Mouse (Mus musculus): Measurements from ENCODE around the gene Tatdn2.

Tatdn2 gene

GRCm38 (mm10) chr6:113696582-113697221 lies at the start of gene Tatdn2:
Tatdn2 (plus strand) TSS chr6:113697050.
- peak; percentile 98 for ATAC-seq (ENCODE audit: low TSS enrichment)

DNA sequence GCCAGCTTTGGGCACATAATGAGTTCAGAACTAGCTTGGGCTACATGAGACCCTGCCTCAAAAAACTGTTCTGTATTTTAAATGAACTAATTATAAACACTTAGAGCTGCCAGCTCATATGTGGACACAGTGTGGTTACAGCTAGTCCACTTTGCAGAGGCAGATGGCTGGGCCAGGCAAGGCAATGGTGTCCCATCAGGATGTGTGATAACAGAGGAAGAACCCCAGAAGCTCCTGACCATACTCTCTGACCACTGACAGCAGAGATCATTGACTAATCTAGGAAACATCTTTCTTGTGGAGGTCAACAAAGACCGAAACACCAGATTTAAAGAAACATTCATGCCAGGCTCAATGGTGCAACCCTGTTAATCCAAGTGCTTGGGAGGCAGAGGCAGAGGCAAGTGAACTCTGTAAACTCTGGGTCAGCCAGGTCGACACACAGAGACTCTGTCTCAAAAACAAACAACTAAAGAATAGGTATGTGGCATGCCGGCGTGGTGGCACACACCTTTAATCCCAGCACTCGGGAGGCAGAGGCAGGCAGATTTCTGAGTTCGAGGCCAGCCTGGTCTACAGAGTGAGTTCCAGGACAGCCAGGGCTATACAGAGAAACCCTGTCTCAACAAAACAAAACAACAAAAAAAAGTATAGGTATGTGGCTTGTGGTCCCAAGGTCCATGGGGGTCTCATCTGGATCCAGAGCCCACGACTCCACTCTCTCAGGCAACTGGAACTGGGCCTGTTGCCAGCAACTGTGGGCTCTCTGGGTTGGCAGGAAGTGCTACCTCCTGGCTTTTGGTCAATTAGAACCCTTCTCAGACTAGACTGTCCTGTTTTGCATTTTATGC lies 47.3 kb upstream of the Tatdn2 start:
- ATAC-seq (ENCODE audit: low TSS enrichment): no peak

GRCm38 (mm10) chr6:113650197-113650640 lies 46.6 kb upstream of the Tatdn2 start:
- ATAC-seq (ENCODE audit: low TSS enrichment): no peak

GRCm38 (mm10) chr6:113651626-113652025 lies 45.2 kb upstream of the Tatdn2 start:
- no peak for ATAC-seq (ENCODE audit: low TSS enrichment)

GRCm38 (mm10) chr6:113653551-113653950 lies 43.3 kb upstream of the Tatdn2 start:
- ATAC-seq (ENCODE audit: low TSS enrichment): no peak

GRCm38 (mm10) chr6:113654102-113654501 lies 42.7 kb upstream of the Tatdn2 start:
- ATAC-seq (ENCODE audit: low TSS enrichment): no peak

DNA sequence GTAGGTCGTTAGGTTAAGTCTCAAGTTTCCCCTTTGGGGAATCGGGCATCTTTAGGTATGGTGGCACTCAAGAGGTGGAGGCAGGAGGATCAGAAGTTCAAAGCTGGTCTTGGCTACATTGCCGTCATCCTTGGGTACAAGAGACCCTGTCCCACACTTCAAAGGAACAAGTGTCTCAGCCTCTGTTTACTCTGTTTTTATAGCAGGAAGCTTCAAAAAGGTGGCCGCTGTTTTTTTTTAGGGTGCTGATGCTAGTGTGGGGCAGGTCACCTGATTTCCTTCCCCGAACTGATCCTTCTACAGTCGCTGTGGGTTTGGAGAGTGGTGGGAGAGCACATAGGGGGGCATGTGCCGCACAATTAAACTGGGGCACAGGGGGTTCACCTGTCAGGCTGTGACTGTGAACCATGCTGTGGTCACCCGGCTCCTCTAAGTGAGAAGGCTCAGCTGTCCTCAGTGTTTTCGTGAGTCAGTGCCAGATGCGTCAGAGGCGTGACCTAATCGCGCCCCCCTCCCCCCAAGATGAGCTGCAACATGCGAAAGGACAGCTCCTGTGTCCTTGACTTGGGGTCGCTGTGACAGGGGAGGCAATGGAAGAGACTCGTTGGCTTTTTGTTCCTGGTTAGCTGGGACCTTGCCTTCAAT lies 42.0 kb upstream of the Tatdn2 start:
- no peak for ATAC-seq (ENCODE audit: low TSS enrichment)

DNA sequence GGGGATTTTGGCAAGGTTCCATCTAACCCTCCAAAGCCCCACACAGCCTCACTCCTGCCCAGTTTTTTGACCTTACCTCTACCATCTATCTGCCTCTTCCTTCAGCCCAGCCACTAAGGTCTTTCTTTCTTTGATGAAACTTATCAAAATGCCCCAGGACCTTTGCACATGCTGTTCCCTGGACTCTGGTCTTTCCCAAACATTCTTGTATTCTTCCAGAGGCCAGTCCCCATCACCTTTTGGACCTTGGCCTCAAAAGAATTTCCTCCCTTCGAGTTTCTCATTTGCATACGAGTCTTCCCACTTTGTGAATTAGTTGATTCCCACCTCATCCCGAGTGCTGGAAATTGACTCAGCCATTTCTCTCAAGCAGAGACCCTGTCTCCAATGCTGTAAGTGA lies 41.4 kb upstream of the Tatdn2 start:
- ATAC-seq (ENCODE audit: low TSS enrichment): no peak

GRCm38 (mm10) chr6:113656847-113657246 lies 40.0 kb upstream of the Tatdn2 start:
- no peak for ATAC-seq (ENCODE audit: low TSS enrichment)

- ATAC-seq (ENCODE audit: low TSS enrichment): no peak
Measured at GRCm38 (mm10) chr6:113658226-113658625, 38.6 kb upstream of the Tatdn2 start.

GRCm38 (mm10) chr6:113659648-113660491 lies 37.0 kb upstream of the Tatdn2 start:
- ATAC-seq (ENCODE audit: low TSS enrichment): peak; percentile 62

DNA sequence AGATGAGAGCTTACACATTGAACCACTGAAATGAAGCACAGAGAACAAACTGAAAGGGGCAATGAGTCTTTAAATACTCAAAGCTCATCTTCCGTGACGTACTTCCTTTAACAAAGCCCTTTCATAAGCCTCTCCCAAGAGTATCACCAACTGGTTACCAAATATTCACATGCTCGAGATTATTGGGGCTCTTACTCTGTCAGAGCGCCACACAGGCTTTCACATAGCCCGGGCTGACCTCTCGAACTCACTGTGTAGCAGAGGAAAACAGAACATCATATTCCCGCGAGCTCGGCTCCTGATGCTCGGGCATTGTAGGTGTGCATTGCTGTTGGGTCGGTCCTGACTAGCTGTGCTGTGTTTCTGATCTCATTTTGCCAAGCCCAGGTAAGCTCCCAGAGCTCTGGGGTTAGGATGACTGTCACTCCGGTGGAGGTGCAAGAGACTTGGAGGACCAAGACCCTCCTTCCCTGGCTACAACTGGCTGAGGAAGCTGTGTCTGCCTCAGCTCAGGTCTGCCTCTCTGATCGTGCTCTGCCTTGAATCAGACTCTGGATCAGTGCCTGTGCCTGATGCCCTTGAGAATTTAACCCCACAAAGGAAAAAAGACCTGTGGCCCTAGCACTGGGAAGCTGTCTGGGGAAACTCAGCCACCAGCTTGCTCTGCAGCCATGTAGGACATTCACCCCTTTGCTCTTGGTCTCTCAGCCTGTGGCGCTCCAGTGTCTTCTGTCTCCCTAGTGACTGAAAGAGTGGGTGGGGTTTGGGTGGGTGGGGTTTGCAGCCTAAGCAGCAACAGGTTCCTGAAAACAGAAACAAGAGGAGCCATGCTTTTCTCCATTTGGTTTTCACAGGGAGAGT lies 36.1 kb upstream of the Tatdn2 start:
- ATAC-seq (ENCODE audit: low TSS enrichment): no peak

GRCm38 (mm10) chr6:113661353-113662241 lies 35.3 kb upstream of the Tatdn2 start:
- ATAC-seq (ENCODE audit: low TSS enrichment): no peak

DNA sequence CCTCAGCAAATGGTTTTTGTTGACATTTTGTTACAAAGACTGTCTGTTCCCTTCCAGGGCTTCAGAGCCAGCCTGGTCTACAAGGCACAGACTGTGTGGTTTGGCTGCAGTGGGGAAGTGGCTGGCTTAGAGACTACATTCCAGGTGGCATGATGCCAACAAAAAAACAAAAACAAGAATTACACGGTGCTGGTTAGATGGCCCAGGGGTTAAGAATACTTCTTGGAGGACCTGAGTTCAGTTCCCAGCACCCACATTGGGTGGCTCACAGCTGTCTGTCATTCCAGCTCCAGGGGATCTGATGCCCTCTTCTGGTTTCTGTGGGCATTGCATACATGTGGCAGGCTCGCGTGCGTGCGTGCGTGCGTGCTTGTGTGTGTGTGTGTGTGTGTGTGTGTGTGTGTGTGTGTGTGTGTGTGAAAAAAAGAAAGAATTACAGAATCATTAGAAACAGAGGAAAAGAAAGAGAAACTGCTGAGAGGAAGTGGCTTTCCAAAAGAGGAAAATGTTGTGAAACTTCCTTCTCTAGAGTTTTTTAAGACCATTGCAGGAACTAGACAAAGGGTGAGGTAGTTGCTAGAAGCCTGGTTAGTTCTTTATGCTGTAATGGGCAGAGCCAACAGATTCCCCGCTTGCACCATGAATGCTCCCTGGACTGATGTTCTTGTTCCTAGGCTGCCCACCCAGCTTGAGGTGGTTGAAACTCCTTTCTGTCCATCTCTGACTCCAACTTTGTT lies 33.7 kb upstream of the Tatdn2 start:
- ATAC-seq (ENCODE audit: low TSS enrichment): no peak

GRCm38 (mm10) chr6:113664305-113664704 lies 32.5 kb upstream of the Tatdn2 start:
- no peak for ATAC-seq (ENCODE audit: low TSS enrichment)

GRCm38 (mm10) chr6:113667611-113668122 lies 29.2 kb upstream of the Tatdn2 start:
- no peak for ATAC-seq (ENCODE audit: low TSS enrichment)

- no peak; the same call in 1 of the 2 replicates for ATAC-seq (ENCODE audit: low TSS enrichment)
Measured at GRCm38 (mm10) chr6:113668287-113669154, 28.3 kb upstream of the Tatdn2 start.

DNA sequence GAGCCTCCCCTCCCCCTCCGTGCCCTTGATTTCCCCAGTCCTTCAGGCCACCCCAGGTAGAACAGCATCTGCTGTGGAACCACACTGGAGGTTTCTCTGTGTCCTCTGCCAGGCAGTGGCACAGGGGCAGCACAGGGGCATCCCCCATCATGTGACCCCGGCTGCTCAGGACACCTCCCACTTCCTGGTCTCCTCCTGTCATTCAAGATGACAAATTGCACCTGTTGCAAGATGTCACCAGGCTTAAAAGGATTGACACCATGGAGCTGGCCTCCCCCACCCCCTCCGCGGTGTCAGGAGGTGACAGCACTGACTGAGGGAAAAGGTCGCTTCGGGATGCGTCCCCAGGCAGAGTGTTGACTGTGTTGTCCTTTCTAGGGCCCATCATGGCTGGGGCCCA lies 27.0 kb upstream of the Tatdn2 start:
- no peak for ATAC-seq (ENCODE audit: low TSS enrichment)

Data from frontal cortex, adult (tissue).